Mouse (Mus musculus) hindbrain, postnatal 0 days (tissue): ENCODE measurements around the gene Gm28038. TPM values are rescaled to one million over a fixed set of nuclear protein-coding genes. Genes with fewer than 3 reads are reported as not detected.

Source experiments
- ATAC-seq: fragments of 200-750 bp; cut with Nextera tagmentation; 2 replicates; pipeline ENCODE4 v1.8.0; 2017; ENCODE audit warnings: mild to moderate bottlenecking, moderate TSS enrichment, moderate library complexity
- DNase-seq: peaks from one replicate; pipeline ENCODE4 v3.0.0-alpha.2; 2015; ENCODE audit warnings: low spot score
- H3K27ac ChIP-seq: fragments of 300-500 bp; sonication (generic); 2 replicates; pipeline ENCODE4 v1.5.1; 2014; ENCODE audit warnings: mild to moderate bottlenecking
- H3K27me3 ChIP-seq: fragments of 300-500 bp; sonication (generic); 2 replicates; pipeline ENCODE4 v1.6.1; 2014; ENCODE audit warnings: low read length, mixed read lengths; ENCODE audit not compliant: insufficient read depth
- H3K36me3 ChIP-seq: fragments of 300-500 bp; sonication (generic); 2 replicates; pipeline ENCODE4 v1.6.1; 2014; ENCODE audit warnings: low read length, mixed read lengths; ENCODE audit not compliant: insufficient read depth
- H3K4me1 ChIP-seq: fragments of 300-500 bp; sonication (generic); 2 replicates; pipeline ENCODE4 v1.6.1; 2014; ENCODE audit warnings: antibody characterized with exemption, low read length, mixed read lengths; ENCODE audit not compliant: insufficient read depth
- H3K4me2 ChIP-seq: fragments of 300-500 bp; sonication (generic); 2 replicates; pipeline ENCODE4 v1.6.1; 2014; ENCODE audit warnings: low read depth, mild to moderate bottlenecking, low read length, moderate library complexity, mixed read lengths
- H3K4me3 ChIP-seq: fragments of 300-500 bp; sonication (generic); 2 replicates; pipeline ENCODE4 v1.5.1; 2014; ENCODE audit warnings: low read length
- H3K9ac ChIP-seq: fragments of 300-500 bp; sonication (generic); replicated peaks from 2 replicates; pipeline ENCODE4 v1.6.1; 2014; ENCODE audit warnings: mild to moderate bottlenecking, low read length, moderate library complexity, mixed read lengths
- H3K9me3 ChIP-seq: fragments of 300-500 bp; sonication (generic); 2 replicates; pipeline ENCODE4 v1.6.1; 2016; ENCODE audit warnings: low read length, mixed read lengths
- CTCF ChIP-seq: IDR thresholded peaks from 2 replicates; pipeline ENCODE4 v1.5.1; 2016; ENCODE audit warnings: antibody characterized with exemption, control low read depth, low read depth
- WGBS: fragments of 180-500 bp; shearing (Covaris S2); extraction: QIAGEN DNeasy Blood & Tissue Kit; methylation state at CpG from one replicate; pipeline ENCODE4 v1.1.7; 2014; 5-methylcytosine and 5-hydroxymethylcytosine counted together
- polyA plus RNA-seq: library from polyadenylated mRNA; unstranded; fragments of >200 nt; fragmentation: Nextera tagmentation; extraction: Ambion mirVana; gene quantifications from 2 replicates; pipeline ENCODE4 v1.2.1, GENCODE M21; 2015
- total RNA-seq: library from RNA; depleted of rRNA; stranded (reverse); fragments of >200 nt; gene quantifications from 2 replicates; pipeline ENCODE4 v1.2.3, GENCODE M21; 2014

The Gm28038 gene
- total and polyA plus RNA-seq, 2 experiments from 2014 or later: not detected

GRCm38 (mm10) chr2:30249182-30249581 lies 31.7 kb upstream of the Gm28038 start:
- no peaks in the 10 kb centered on the region for H3K27me3 ChIP-seq
- H3K9me3 ChIP-seq: no peaks in the 10 kb centered on the region
- 80% methylated on average over 3 of the region's 3 CpGs for WGBS
- no peak overlapping the region for H3K27ac ChIP-seq
- no peak overlapping the region for H3K4me2 ChIP-seq
- ATAC-seq (no peak), DNase-seq (no peak)
- H3K4me3 ChIP-seq: no peak overlapping the region
- no peaks in the 10 kb centered on the region for H3K4me1 ChIP-seq
- peaks cover 14% of the 10 kb centered on the region; the same call in 1 of the 2 replicates for H3K36me3 ChIP-seq
- no peak for TF ChIP-seq CTCF
- no peak overlapping the region for H3K9ac ChIP-seq

- WGBS: 81% methylated on average over 10 of the region's 10 CpGs
- H3K36me3 ChIP-seq: peaks cover 18% of the 10 kb centered on the region; the same call in 1 of the 2 replicates
- H3K9me3 ChIP-seq: no peaks in the 10 kb centered on the region
- H3K4me2 ChIP-seq: no peak overlapping the region
- TF ChIP-seq CTCF: no peak
- no peaks in the 10 kb centered on the region for H3K4me1 ChIP-seq
- DNase-seq: no peak
- H3K9ac ChIP-seq: no peak overlapping the region
- no peaks in the 10 kb centered on the region for H3K27me3 ChIP-seq
- no peak overlapping the region for H3K27ac ChIP-seq
- ATAC-seq: no peak
- no peak overlapping the region for H3K4me3 ChIP-seq
These were observed 30.4 kb upstream of the Gm28038 start for GRCm38 (mm10) chr2:30250166-30251128.

- Histone ChIP-seq H3K4me2 (no peak overlapping the region), H3K9ac (no peak overlapping the region), H3K9me3 (no peaks in the 10 kb centered on the region), H3K27ac (0 out of 2 replicates have a peak overlapping the region, but pooled peaks have one; percentile 22), H3K27me3 (no peaks in the 10 kb centered on the region), H3K4me1 (no peaks in the 10 kb centered on the region), H3K4me3 (no peak overlapping the region), H3K36me3 (peaks cover 29% of the 10 kb centered on the region)
- ATAC-seq: peak; percentile 39; the same call in 1 of the 2 replicates
- WGBS: 71% methylated on average over 5 of the region's 5 CpGs
- no peak for TF ChIP-seq CTCF
- DNase-seq: no peak
These were observed 29.3 kb upstream of the Gm28038 start for GRCm38 (mm10) chr2:30251417-30252104.

- ATAC-seq: no peak
- Histone ChIP-seq H3K4me1 (no peaks in the 10 kb centered on the region), H3K9me3 (no peaks in the 10 kb centered on the region), H3K27ac (no peak overlapping the region), H3K27me3 (no peaks in the 10 kb centered on the region), H3K9ac (no peak overlapping the region), H3K4me2 (no peak overlapping the region), H3K4me3 (no peak overlapping the region), H3K36me3 (peaks cover 39% of the 10 kb centered on the region)
- WGBS: 59% methylated on average over 3 of the region's 3 CpGs
- no peak for DNase-seq
- no peak for TF ChIP-seq CTCF
These were observed 28.3 kb upstream of the Gm28038 start for GRCm38 (mm10) chr2:30252521-30252920.

GRCm38 (mm10) chr2:30253809-30254208 lies 27.0 kb upstream of the Gm28038 start:
- Histone ChIP-seq H3K9me3 (no peaks in the 10 kb centered on the region), H3K27me3 (no peaks in the 10 kb centered on the region), H3K4me2 (no peak overlapping the region), H3K4me1 (no peaks in the 10 kb centered on the region), H3K36me3 (peaks cover 40% of the 10 kb centered on the region), H3K9ac (no peak overlapping the region), H3K4me3 (no peak overlapping the region), H3K27ac (no peak overlapping the region)
- DNase-seq: no peak
- ATAC-seq: no peak
- WGBS: 80% methylated on average over 5 of the region's 5 CpGs
- no peak for TF ChIP-seq CTCF

GRCm38 (mm10) chr2:30255631-30256395 lies 25.0 kb upstream of the Gm28038 start:
- no peaks in the 10 kb centered on the region for H3K9me3 ChIP-seq
- peaks cover 41% of the 10 kb centered on the region for H3K36me3 ChIP-seq
- H3K4me3 ChIP-seq: no peak overlapping the region
- 96% methylated on average over 42 of the region's 42 CpGs for WGBS
- DNase-seq (no peak), ATAC-seq (no peak)
- H3K27ac ChIP-seq: no peak overlapping the region
- H3K4me1 ChIP-seq: no peaks in the 10 kb centered on the region; the same call in 1 of the 2 replicates
- H3K27me3 ChIP-seq: no peaks in the 10 kb centered on the region
- H3K4me2 ChIP-seq: no peak overlapping the region
- no peak overlapping the region for H3K9ac ChIP-seq
- no peak for TF ChIP-seq CTCF
